Mouse (Mus musculus): ENCODE data around the gene Lyzl6.

The Lyzl6 gene

DNA sequence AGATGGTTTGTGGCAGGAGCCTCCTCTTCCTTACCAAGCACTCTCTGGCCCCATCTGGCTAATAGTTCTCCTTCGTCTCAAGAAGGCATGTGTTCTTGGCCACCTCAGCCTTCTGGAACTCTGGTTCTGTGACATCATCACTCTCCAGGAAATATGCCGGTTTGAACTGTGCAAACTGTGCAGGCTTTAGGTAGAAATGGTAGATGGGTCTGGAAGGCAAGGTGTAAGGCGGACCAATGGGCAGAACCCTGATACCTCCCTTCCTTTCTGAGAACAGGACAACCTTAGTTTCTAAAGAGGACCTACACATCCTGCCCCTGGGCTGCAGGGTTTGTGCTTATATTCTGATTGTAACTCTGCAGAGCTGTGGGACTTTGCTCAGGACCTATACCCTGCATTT, at the start of gene Lyzl6:
Lyzl6 (minus strand) TSS at position 101 of the 400 bp plus-strand sequence.
- DNase-seq = no peak

DNA sequence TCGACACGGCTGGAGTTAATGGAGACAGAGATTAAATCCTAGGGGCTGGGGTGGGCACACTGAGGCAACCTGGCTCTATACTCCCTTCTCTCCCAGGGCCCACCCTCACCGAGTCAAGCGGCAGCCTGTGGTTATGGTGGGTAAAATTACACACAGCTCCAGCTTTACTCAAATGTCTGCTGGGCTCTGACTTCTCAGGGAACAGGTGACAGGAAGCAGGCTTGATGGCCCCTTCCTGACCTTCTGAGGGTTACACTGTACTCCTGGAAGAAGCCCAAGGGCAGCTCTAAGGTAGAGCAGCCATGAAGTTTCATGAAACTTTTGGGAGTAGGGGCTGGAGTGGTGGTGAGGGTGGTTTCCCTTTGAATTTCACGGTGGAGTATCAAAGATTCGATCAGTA, 48.0 kb upstream of the Lyzl6 start:
- DNase-seq = no peak

DNA sequence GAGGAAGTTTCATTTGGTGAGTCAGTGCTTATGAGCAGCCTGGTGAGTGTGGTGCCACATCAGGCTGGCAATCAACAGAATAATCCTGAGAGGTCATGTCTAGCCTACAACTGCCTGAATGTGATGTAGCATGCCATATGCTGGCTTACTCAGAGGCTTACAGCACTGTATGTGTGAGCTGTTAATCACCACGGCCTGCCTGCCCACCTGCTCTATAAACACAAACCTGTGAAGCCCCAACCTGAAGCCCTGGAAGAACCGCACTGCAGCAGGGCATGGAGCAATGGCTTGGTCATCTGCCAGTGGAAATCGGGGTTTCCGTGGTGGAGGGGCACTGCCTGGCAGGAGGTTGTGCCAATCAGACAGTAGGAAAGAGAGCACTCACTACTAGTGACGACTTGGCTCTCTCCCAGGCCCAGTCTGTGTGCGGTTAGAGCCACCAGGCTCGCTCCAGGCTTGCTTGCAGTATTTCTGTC, 46.6 kb upstream of the Lyzl6 start:
- no peak for DNase-seq

- DNase-seq = no peak
These were observed 45.1 kb upstream of the Lyzl6 start for GRCm38 (mm10) chr11:103683667-103684334.

GRCm38 (mm10) chr11:103677042-103677441, 38.4 kb upstream of the Lyzl6 start:
- DNase-seq = peak; percentile 68

- peak; percentile 58 for DNase-seq
These were observed 36.9 kb upstream of the Lyzl6 start for GRCm38 (mm10) chr11:103675556-103675955.

- DNase-seq = no peak
These were observed 28.3 kb upstream of the Lyzl6 start for GRCm38 (mm10) chr11:103666907-103667426.

- no peak for DNase-seq
These were observed 27.7 kb upstream of the Lyzl6 start for GRCm38 (mm10) chr11:103666181-103666906.

DNA sequence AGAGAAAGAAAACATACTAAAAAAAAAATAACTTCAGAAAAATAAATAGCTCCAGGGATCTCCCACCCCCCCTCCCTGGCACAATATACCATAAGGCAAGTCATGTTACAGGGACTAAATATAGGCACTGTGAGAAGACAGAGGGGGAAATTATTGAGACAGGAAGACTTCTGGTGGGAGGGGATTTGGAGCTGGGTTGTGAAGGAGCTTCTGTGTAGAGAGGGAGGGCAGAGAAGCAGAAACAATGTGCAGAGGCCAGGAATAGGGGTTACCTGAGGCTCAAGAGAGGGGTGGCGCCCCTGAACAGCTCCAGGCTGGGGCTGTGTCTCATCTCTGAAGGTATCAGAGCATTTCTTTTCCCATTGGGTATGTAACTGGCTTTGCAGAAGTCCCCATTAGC, 27.0 kb upstream of the Lyzl6 start:
- DNase-seq = no peak

- DNase-seq = no peak
These were observed 24.4 kb upstream of the Lyzl6 start for GRCm38 (mm10) chr11:103663119-103663518.

DNA sequence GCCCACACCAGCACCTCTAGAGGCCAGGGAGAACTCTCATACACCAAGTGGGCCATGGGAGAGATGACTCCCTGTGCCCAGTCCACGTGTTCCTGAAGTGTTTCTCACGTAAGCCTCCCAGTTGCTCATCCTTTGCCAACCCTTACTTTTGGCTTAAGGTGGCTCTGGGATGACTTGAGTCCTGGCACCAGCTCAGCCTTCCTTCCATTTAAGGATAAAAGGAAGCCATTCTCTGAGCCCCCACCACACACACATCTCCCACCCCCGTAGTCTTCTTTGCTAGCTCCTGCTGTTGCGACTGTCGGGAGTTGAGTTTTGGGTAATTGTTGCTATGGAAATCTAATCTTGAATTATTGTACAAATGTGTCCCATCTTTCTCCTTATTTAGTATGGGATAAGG, 23.9 kb upstream of the Lyzl6 start:
- no peak for DNase-seq

DNA sequence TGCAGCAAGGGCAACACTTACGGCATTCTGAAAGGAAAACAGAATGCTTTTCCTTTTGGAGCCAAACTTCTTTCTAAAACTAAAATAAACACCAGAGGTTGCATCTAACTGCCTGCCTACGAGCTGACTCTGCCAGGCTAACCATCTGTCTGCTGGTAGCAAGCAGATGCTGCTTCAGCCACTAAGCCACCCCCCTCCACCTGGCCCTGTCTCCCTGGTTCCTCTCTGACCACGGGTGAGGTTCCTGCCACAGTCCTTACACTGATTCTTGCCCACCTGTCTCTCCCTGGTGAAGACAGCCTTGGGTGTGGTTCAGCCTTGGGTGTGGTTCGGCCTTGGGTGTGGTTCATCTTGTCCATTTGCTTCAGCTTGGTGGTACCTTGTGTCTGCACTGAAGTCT, 23.2 kb upstream of the Lyzl6 start:
- DNase-seq = no peak

- no peak for DNase-seq
These were observed 19.5 kb upstream of the Lyzl6 start for GRCm38 (mm10) chr11:103658189-103658588.

GRCm38 (mm10) chr11:103656520-103656919, 17.8 kb upstream of the Lyzl6 start:
- peak; percentile 43 for DNase-seq

DNA sequence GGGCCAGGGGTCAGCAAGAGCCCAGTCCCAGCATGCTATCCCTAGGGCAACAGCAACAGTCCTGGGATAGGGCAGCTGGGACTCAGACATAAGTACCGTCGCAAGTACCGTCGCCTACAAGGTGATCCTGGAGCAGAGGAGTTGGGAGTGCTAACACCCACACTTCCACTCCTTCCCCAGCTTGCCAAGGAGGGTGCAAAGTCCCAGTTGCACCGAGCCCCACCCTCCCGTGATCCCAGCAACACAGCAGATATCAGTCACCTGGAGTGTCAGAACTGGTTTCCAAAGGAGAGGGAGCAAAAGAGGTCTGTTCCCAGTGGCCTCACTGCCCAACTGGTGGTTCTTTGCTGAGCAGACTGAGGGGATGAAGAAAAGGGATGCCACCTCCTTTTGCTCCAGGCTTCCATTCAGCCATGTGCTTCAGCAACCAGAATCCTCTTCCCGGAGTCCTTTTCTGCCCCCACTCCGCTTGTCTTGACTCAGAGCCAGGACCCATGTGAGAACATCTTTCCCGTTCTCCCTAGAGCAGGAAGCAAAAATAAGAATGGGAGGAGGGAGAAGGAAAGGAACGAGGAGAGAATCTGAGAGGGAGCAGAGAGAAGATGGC, 14.8 kb upstream of the Lyzl6 start:
- DNase-seq = no peak

DNA sequence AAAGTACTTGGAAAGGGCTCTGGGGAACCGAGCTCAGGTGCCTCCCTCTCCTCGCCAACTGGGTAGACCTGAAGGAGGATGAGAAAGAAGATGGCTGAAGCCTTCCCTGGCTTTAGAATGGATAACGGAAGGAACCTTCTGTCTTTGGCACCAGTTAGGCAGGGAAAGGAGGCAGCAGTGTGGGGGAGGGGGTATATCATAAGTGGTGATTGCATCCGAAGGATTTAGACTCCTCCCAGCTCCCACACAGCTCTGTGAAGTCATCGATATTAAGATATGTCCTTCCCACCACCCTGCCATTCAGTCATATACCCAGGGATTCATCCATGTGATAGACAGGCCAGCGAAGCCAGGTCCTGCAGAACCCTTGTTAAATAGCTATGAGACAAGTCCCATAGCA, 12.7 kb upstream of the Lyzl6 start:
- no peak for DNase-seq

GRCm38 (mm10) chr11:103649983-103650493, 11.3 kb upstream of the Lyzl6 start:
- no peak for DNase-seq

DNA sequence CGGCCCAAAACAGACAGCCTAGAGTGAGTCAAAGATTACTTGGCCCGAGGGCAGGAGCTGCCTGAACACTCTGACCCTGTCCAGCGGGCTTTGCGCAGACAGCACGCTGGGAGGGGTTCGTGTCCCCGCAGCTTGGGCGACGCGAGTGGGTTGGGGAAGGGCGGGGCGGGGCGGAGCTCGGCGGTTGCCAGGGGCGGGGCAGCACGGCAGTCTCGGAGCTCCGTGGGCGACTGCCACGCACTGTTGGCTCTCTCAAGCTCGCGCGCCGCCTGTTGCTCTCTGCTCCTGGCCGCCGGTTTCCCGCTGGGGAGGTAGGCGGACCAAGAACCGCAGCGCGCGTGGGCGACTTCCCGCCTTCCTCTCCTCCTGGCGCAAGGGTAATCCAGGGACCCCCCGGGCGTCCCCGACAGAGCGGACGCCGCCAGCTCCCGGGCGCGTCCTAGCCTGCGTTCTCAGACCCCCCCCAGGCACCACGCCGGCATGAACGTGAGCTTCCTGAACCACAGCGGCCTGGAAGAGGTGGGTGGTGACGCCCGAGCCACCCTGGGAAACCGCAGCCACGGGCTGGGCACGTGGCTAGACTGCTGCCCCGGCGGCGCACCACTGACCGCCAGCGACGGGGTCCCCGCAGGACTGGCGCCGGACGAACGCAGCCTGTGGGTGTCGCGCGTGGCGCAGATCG, 10.8 kb upstream of the Lyzl6 start, which contains the start of gene Rprml:
Rprml (plus strand) TSS at position 270 of the 682 bp plus-strand sequence.
- no peak for DNase-seq

DNA sequence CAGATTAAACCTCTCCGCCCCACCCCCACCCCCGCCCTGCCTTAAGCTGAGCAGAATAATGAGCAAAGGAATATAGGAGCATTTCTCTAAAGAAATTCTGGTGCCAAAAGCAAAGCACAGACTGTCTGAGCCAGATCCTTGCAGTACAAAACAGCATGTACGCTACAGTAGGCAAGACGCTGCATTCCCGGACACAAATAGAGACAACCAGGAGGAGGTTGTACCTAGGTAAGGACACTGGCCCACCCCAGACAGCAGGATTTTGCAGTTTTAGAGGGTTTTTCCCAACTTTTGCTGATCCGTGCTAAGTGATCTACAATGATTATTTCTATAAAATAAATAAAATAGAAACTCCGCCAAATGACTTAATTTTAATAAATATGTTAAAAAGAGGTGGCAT, 10.0 kb upstream of the Lyzl6 start:
- no peak for DNase-seq

GRCm38 (mm10) chr11:103647921-103648620, 9.4 kb upstream of the Lyzl6 start:
- no peak for DNase-seq

DNA sequence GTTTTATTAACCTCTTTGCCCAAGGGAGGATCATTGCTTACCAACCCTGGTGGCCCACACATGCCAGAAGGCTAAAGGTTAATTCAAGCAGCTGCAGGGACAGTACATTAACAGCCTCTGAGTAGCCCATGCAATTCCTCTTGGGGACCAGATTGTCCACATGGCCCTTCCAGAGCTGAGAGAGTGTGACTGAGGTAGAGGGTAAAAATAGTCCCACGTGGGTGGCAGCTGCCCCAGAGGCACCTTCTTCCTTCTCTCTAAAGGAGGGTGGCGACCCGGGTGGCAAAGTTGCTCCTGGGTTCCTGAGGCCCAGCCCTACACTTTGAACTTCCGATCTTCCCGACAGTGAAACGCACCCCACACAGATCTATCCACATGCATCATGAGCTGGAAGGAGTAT, 7.6 kb upstream of the Lyzl6 start:
- no peak for DNase-seq

DNA sequence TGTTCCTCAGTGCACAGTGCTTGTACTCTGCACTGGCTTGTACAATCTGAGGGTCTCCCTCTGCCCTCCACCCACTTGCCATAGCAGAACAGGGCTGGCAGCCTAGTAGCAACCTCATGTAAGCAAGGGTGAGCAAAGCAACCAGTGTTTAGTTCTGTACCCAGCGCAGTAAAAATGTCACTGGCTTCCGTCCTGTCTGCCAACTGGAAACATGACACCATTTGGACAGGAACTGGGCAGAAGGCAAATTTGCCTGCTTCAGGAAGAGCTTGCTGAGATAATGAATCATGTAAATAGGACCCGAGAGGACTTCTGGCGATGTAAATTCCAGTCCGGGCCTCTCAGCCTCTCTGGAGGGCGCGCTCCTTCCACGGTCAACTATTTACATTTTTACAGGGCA, 7.0 kb upstream of the Lyzl6 start:
- DNase-seq = no peak
